ENCODE assay signal across 25 mouse cellular contexts in the genomic region with DNA sequence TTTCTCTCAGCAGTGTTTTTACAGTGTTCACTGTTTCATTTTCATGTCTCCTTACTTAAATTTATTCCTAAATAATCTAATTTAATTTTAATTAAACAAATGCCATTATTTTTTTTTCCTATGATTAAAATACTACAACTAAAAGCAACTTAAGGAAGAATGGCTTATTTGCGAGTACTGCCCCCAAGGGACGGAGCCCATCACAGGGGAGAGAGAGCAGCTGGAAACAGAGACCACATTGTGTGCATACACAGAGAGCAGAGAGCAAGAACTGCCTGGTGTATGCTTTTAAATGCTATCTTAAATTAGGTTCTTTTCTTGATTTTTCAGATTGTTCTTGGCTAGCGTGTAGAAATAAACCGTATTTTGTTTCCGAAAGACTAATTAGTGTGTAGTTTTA. TPM values are rescaled to one million over a fixed set of nuclear protein-coding genes. Genes with fewer than 3 reads are reported as not detected.
"Had no signal": no experiment of that assay in that cellular context is flagged by ENCODE, and none has a peak within 500 bp of the region (broad histone marks: within the 10 kb centered on the region; RNA-seq: fewer than 3 reads in every experiment).

No protein-coding gene starts in this region.

- H3K4me2 ChIP-seq: lung, embryonic 15.5 days; midbrain, embryonic 12.5 days; neural tube, embryonic 12.5 days; neural tube, embryonic 15.5 days had no signal

- H3K9ac ChIP-seq: lung, embryonic 15.5 days; midbrain, embryonic 12.5 days; neural tube, embryonic 12.5 days; neural tube, embryonic 15.5 days had no signal

- H3K27me3 ChIP-seq: neural tube, embryonic 12.5 days had no signal

- DNase-seq: lung, adult 2 months; lung, postnatal 10 days; lung, postnatal 4 days; midbrain, embryonic 14.5 days; retina, postnatal 1 day; right cerebral cortex, adult 18-20 months; right cerebral cortex, postnatal 25 days; right cerebral cortex, postnatal 4 days; spleen, adult 18-20 months; thymus, adult 18-20 months; thymus, postnatal 14 days; thymus, postnatal 36 days had no signal

- H3K4me3 ChIP-seq: lung, embryonic 15.5 days; midbrain, embryonic 10.5 days; midbrain, embryonic 12.5 days; myocyte; neural tube, embryonic 12.5 days; neural tube, embryonic 15.5 days had no signal

- H3K4me1 ChIP-seq: midbrain, embryonic 10.5 days; midbrain, embryonic 12.5 days; neural tube, embryonic 12.5 days had no signal

- H3K9me3 ChIP-seq: lung, embryonic 15.5 days; midbrain, embryonic 10.5 days; neural tube, embryonic 12.5 days; neural tube, embryonic 15.5 days had no signal

- H3K27ac ChIP-seq: lung, embryonic 15.5 days; midbrain, embryonic 10.5 days; midbrain, embryonic 12.5 days; neural tube, embryonic 12.5 days; neural tube, embryonic 15.5 days had no signal

- H3K36me3 ChIP-seq: lung, embryonic 15.5 days; midbrain, embryonic 10.5 days; midbrain, embryonic 12.5 days; neural tube, embryonic 12.5 days; neural tube, embryonic 15.5 days had no signal

- ATAC-seq: midbrain, embryonic 16.5 days had no signal

RNA-seq across cellular contexts. Expression of a gene that starts 10.0 kb away (rescaled TPM):
- total RNA-seq: megakaryocyte-erythroid progenitor cell, adult 5-6 weeks had no signal

RNA-seq across cellular contexts. Expression of a gene that starts 49.2 kb away (rescaled TPM):
- total RNA-seq: megakaryocyte, adult 5-6 weeks; megakaryocyte-erythroid progenitor cell, adult 5-6 weeks had no signal
- polyA plus RNA-seq: liver, embryonic 16.5 days; lung, adult 2 months; lung, embryonic 15.5 days; midbrain, embryonic 10.5 days; midbrain, embryonic 12.5 days; midbrain, embryonic 14.5 days; midbrain, embryonic 16.5 days; myocyte; neural tube, embryonic 12.5 days; neural tube, embryonic 15.5 days; stomach, embryonic 14.5 days; stomach, embryonic 16.5 days; thymus, postnatal 0 days had no signal
